Mouse (Mus musculus) heart, postnatal 25 days (tissue): ENCODE data around the gene Nol4l. TPM values are rescaled to one million over a fixed set of nuclear protein-coding genes. Genes with fewer than 3 reads are reported as not detected.

ENCODE experiments used
- DNase-seq: peaks from one replicate; pipeline ENCODE4 v3.0.0; 2022; ENCODE audit warnings: low spot score
- intact Hi-C: fragments of 180-260 bp; cut with DNase I; formaldehyde crosslinking; loops from one replicate; pipeline ENCODE4 v1.15.1; 2025
- total RNA-seq, 2 experiments: library from RNA; stranded (reverse); gene quantifications; 2 replicates each; pipeline ENCODE4 v1.2.3; 2021

The Nol4l gene
- 1 to 10 TPM; 4.4 TPM for total RNA-seq

GRCm38 (mm10) chr2:153529931-153530766 is at the start of gene Nol4l:
Gene Nol4l, minus strand, starts transcription at chr2:153529971.
- DNase-seq: no peak
- intact Hi-C loops: loop anchor here (5.0 kb wide), 2 partner anchors 38 to 52 kb away; partner anchors contain the start of gene 4930404H24Rik

GRCm38 (mm10) chr2:153577122-153577521 is 47.4 kb upstream of the Nol4l start:
- DNase-seq: no peak
- intact Hi-C loops: no loop called here

GRCm38 (mm10) chr2:153576150-153576549 is 46.4 kb upstream of the Nol4l start:
- DNase-seq: no peak
- intact Hi-C loops: no loop called here

- intact Hi-C loops: no loop called here
Observed at GRCm38 (mm10) chr2:153575554-153575953, 45.8 kb upstream of the Nol4l start.

GRCm38 (mm10) chr2:153573101-153573500 is 43.3 kb upstream of the Nol4l start:
- intact Hi-C loops: no loop called here

More at GRCm38 (mm10) chr2:153575554-153575953, 45.8 kb upstream of the Nol4l start:
- DNase-seq: no peak

GRCm38 (mm10) chr2:153568541-153568940 is 38.8 kb upstream of the Nol4l start:
- intact Hi-C loops: no loop called here
- no peak for DNase-seq

More at GRCm38 (mm10) chr2:153573101-153573500, 43.3 kb upstream of the Nol4l start:
- DNase-seq: no peak

- DNase-seq: no peak
- intact Hi-C loops: no loop called here
Observed at GRCm38 (mm10) chr2:153568013-153568412, 38.2 kb upstream of the Nol4l start.

- no peak for DNase-seq
- intact Hi-C loops: no loop called here
Observed at GRCm38 (mm10) chr2:153564343-153564742, 34.6 kb upstream of the Nol4l start.

- intact Hi-C loops: no loop called here
- no peak for DNase-seq
Observed at GRCm38 (mm10) chr2:153561564-153561963, 31.8 kb upstream of the Nol4l start.

- intact Hi-C loops: no loop called here
- DNase-seq: no peak
Observed at GRCm38 (mm10) chr2:153560664-153561541, 31.1 kb upstream of the Nol4l start.

- intact Hi-C loops: no loop called here
- no peak for DNase-seq
Observed at GRCm38 (mm10) chr2:153559613-153560152, 29.9 kb upstream of the Nol4l start.

GRCm38 (mm10) chr2:153558464-153558863 is 28.7 kb upstream of the Nol4l start:
- intact Hi-C loops: no loop called here
- DNase-seq: no peak

GRCm38 (mm10) chr2:153557259-153557658 is 27.5 kb upstream of the Nol4l start:
- intact Hi-C loops: no loop called here
- DNase-seq: no peak

GRCm38 (mm10) chr2:153556208-153556607 is 26.4 kb upstream of the Nol4l start:
- intact Hi-C loops: no loop called here
- DNase-seq: no peak

GRCm38 (mm10) chr2:153554543-153554942 is 24.8 kb upstream of the Nol4l start:
- intact Hi-C loops: no loop called here
- no peak for DNase-seq

- DNase-seq: no peak
Observed at GRCm38 (mm10) chr2:153549486-153549885, 19.7 kb upstream of the Nol4l start.

GRCm38 (mm10) chr2:153548221-153548923 is 18.6 kb upstream of the Nol4l start:
- DNase-seq: no peak
- intact Hi-C loops: no loop called here

More at GRCm38 (mm10) chr2:153549486-153549885, 19.7 kb upstream of the Nol4l start:
- intact Hi-C loops: no loop called here

- intact Hi-C loops: no loop called here
- DNase-seq: no peak
Observed at GRCm38 (mm10) chr2:153547633-153548032, 17.9 kb upstream of the Nol4l start.

GRCm38 (mm10) chr2:153546972-153547371 is 17.2 kb upstream of the Nol4l start:
- intact Hi-C loops: no loop called here
- DNase-seq: no peak

- intact Hi-C loops: no loop called here
- no peak for DNase-seq
Observed at GRCm38 (mm10) chr2:153546471-153546870, 16.7 kb upstream of the Nol4l start.
